Mouse (Mus musculus) midbrain, embryonic 16.5 days (tissue): ENCODE results near the gene Psat1. TPM values are rescaled to one million over a fixed set of nuclear protein-coding genes. Genes with fewer than 3 reads are reported as not detected.

ENCODE experiments used
- ATAC-seq: fragments of 200-750 bp; cut with Nextera tagmentation; 2 replicates; pipeline ENCODE4 v1.8.0; 2017; ENCODE audit warnings: moderate TSS enrichment
- H3K27ac ChIP-seq: fragments of 300-500 bp; sonication (generic); 2 replicates; pipeline ENCODE4 v1.5.1; 2014; ENCODE audit warnings: mild to moderate bottlenecking, low read length, mixed read lengths
- H3K27me3 ChIP-seq: fragments of 300-500 bp; sonication (generic); 2 replicates; pipeline ENCODE4 v1.6.1; 2014; ENCODE audit warnings: low read depth, low read length, mixed read lengths; ENCODE audit not compliant: control insufficient read depth, insufficient read depth
- H3K36me3 ChIP-seq: fragments of 300-500 bp; sonication (generic); 2 replicates; pipeline ENCODE4 v1.6.1; 2014; ENCODE audit warnings: mild to moderate bottlenecking, low read length, moderate library complexity, mixed read lengths; ENCODE audit not compliant: control insufficient read depth, insufficient read depth
- H3K4me1 ChIP-seq: fragments of 300-500 bp; sonication (generic); 2 replicates; pipeline ENCODE4 v1.6.1; 2014; ENCODE audit warnings: mild to moderate bottlenecking, low read length, mixed read lengths; ENCODE audit not compliant: control insufficient read depth, insufficient read depth
- H3K4me2 ChIP-seq: fragments of 300-500 bp; sonication (generic); 2 replicates; pipeline ENCODE4 v1.6.1; 2014; ENCODE audit warnings: mild to moderate bottlenecking, low read length, mixed read lengths
- H3K4me3 ChIP-seq: fragments of 300-500 bp; sonication (generic); 2 replicates; pipeline ENCODE4 v1.5.1; 2014; ENCODE audit warnings: low read depth, mild to moderate bottlenecking, low read length, moderate library complexity, mixed read lengths
- H3K9ac ChIP-seq: fragments of 300-500 bp; sonication (generic); 2 replicates; pipeline ENCODE4 v1.6.1; 2014; ENCODE audit warnings: low read depth, low read length, mixed read lengths
- H3K9me3 ChIP-seq: fragments of 300-500 bp; sonication (generic); replicated peaks from 2 replicates; pipeline ENCODE4 v1.6.1; 2014; ENCODE audit warnings: mild to moderate bottlenecking, low read length, mixed read lengths; ENCODE audit not compliant: control insufficient read depth, poor library complexity, severe bottlenecking
- WGBS: fragments of 180-500 bp; shearing (Covaris S2); extraction: QIAGEN DNeasy Blood & Tissue Kit; methylation state at CpG from one replicate; pipeline ENCODE4 v1.1.7; 2014; 5-methylcytosine and 5-hydroxymethylcytosine counted together
- polyA plus RNA-seq: library from polyadenylated mRNA; unstranded; fragments of >200 nt; fragmentation: Nextera tagmentation; extraction: Ambion mirVana; gene quantifications from 2 replicates; pipeline ENCODE4 v1.2.1, GENCODE M21; 2015

Gene Psat1
- polyA plus RNA-seq, 1 experiment from 2014 or later = 82.2 TPM

GRCm38 (mm10) chr19:15913249-15913997 is 33.7 kb downstream of the Psat1 start:
- H3K9me3 ChIP-seq = no peaks in the 10 kb centered on the region
- no peaks in the 10 kb centered on the region for H3K4me1 ChIP-seq
- H3K27me3 ChIP-seq = no peaks in the 10 kb centered on the region
- H3K9ac ChIP-seq = no peak overlapping the region
- H3K36me3 ChIP-seq = no peaks in the 10 kb centered on the region
- H3K4me3 ChIP-seq = no peak overlapping the region
- no peak overlapping the region for H3K27ac ChIP-seq
- no peak for ATAC-seq
- 94% methylated on average over 9 of the region's 9 CpGs for WGBS
- H3K4me2 ChIP-seq = no peak overlapping the region

GRCm38 (mm10) chr19:15911441-15911840 is 35.7 kb downstream of the Psat1 start:
- no peak overlapping the region for H3K27ac ChIP-seq
- ATAC-seq = no peak
- no peak overlapping the region for H3K4me2 ChIP-seq
- no peak overlapping the region for H3K9ac ChIP-seq
- no peak overlapping the region for H3K4me3 ChIP-seq
- H3K36me3 ChIP-seq = no peaks in the 10 kb centered on the region
- H3K4me1 ChIP-seq = no peaks in the 10 kb centered on the region
- H3K9me3 ChIP-seq = no peaks in the 10 kb centered on the region
- 94% methylated on average over 5 of the region's 5 CpGs for WGBS
- no peaks in the 10 kb centered on the region for H3K27me3 ChIP-seq

GRCm38 (mm10) chr19:15910987-15911386 is 36.1 kb downstream of the Psat1 start:
- H3K4me3 ChIP-seq = no peak overlapping the region
- ATAC-seq = no peak
- no peaks in the 10 kb centered on the region for H3K36me3 ChIP-seq
- no peaks in the 10 kb centered on the region for H3K27me3 ChIP-seq
- 94% methylated on average over 3 of the region's 3 CpGs for WGBS
- no peak overlapping the region for H3K9ac ChIP-seq
- no peak overlapping the region for H3K27ac ChIP-seq
- H3K4me2 ChIP-seq = no peak overlapping the region
- no peaks in the 10 kb centered on the region for H3K9me3 ChIP-seq
- no peaks in the 10 kb centered on the region for H3K4me1 ChIP-seq

GRCm38 (mm10) chr19:15910488-15910887 is 36.6 kb downstream of the Psat1 start:
- no peak overlapping the region for H3K4me3 ChIP-seq
- ATAC-seq = no peak
- no peaks in the 10 kb centered on the region for H3K27me3 ChIP-seq
- no peaks in the 10 kb centered on the region for H3K36me3 ChIP-seq
- H3K4me1 ChIP-seq = no peaks in the 10 kb centered on the region
- H3K9me3 ChIP-seq = no peaks in the 10 kb centered on the region
- H3K9ac ChIP-seq = no peak overlapping the region
- WGBS = 92% methylated on average over 1 of the region's 1 CpGs
- H3K4me2 ChIP-seq = no peak overlapping the region
- H3K27ac ChIP-seq = no peak overlapping the region

- Histone ChIP-seq H3K36me3 (no peaks in the 10 kb centered on the region), H3K4me1 (peaks cover 9% of the 10 kb centered on the region), H3K4me2 (no peak overlapping the region), H3K4me3 (no peak overlapping the region), H3K27ac (no peak overlapping the region), H3K9me3 (no peaks in the 10 kb centered on the region), H3K27me3 (no peaks in the 10 kb centered on the region), H3K9ac (no peak overlapping the region)
- no peak for ATAC-seq
- 93% methylated on average over 5 of the region's 5 CpGs for WGBS
These were observed 39.1 kb downstream of the Psat1 start for GRCm38 (mm10) chr19:15908016-15908415.

GRCm38 (mm10) chr19:15904734-15905133 is 42.4 kb downstream of the Psat1 start:
- no peak overlapping the region for H3K4me3 ChIP-seq
- H3K4me1 ChIP-seq = peaks cover 9% of the 10 kb centered on the region
- H3K27me3 ChIP-seq = no peaks in the 10 kb centered on the region
- no peak overlapping the region for H3K4me2 ChIP-seq
- H3K9ac ChIP-seq = no peak overlapping the region
- H3K27ac ChIP-seq = no peak overlapping the region
- 85% methylated on average over 4 of the region's 4 CpGs for WGBS
- H3K9me3 ChIP-seq = no peaks in the 10 kb centered on the region
- ATAC-seq = no peak
- H3K36me3 ChIP-seq = no peaks in the 10 kb centered on the region

GRCm38 (mm10) chr19:15903508-15904480 is 43.3 kb downstream of the Psat1 start:
- peak; percentile 32; the same call in 1 of the 2 replicates for ATAC-seq
- whole genome bisulfite sequencing = 20% methylated on average over 20 of the region's 20 CpGs

GRCm38 (mm10) chr19:15895681-15896080 is 51.5 kb downstream of the Psat1 start:
- H3K27me3 ChIP-seq = no peaks in the 10 kb centered on the region
- no peak overlapping the region for H3K4me3 ChIP-seq
- ATAC-seq = no peak
- no peaks in the 10 kb centered on the region for H3K36me3 ChIP-seq
- H3K4me1 ChIP-seq = no peaks in the 10 kb centered on the region
- H3K9me3 ChIP-seq = no peaks in the 10 kb centered on the region
- H3K9ac ChIP-seq = no peak overlapping the region
- 92% methylated on average over 3 of the region's 3 CpGs for WGBS
- no peak overlapping the region for H3K4me2 ChIP-seq
- no peak overlapping the region for H3K27ac ChIP-seq

More at GRCm38 (mm10) chr19:15903508-15904480, 43.3 kb downstream of the Psat1 start:
- Histone ChIP-seq H3K9me3 (no peaks in the 10 kb centered on the region), H3K27me3 (no peaks in the 10 kb centered on the region), H3K4me3 (no peak overlapping the region), H3K4me2 (peak overlapping the region; percentile 23), H3K36me3 (no peaks in the 10 kb centered on the region), H3K9ac (peak overlapping the region; percentile 22; the same call in 1 of the 2 replicates), H3K4me1 (peaks cover 9% of the 10 kb centered on the region), H3K27ac (no peak overlapping the region)

- Histone ChIP-seq H3K36me3 (no peaks in the 10 kb centered on the region), H3K4me1 (no peaks in the 10 kb centered on the region), H3K4me2 (no peak overlapping the region), H3K9me3 (no peaks in the 10 kb centered on the region), H3K4me3 (no peak overlapping the region), H3K9ac (no peak overlapping the region), H3K27ac (no peak overlapping the region), H3K27me3 (no peaks in the 10 kb centered on the region)
- WGBS = 92% methylated on average over 4 of the region's 4 CpGs
- no peak for ATAC-seq
These were observed 55.0 kb downstream of the Psat1 start for GRCm38 (mm10) chr19:15892146-15892545.
